Mouse (Mus musculus): ENCODE data around the gene Polr2i. TPM values are rescaled to one million over a fixed set of nuclear protein-coding genes. Genes with fewer than 3 reads are reported as not detected.
"Not testable (repeated sequence)": the region's sequence is repeated elsewhere in the genome, so short reads cannot be mapped to it uniquely, and the experiment has no call there.

The Polr2i gene
- total RNA-seq, 2 experiments from 2014 or later, result 91.6 to 94.0 TPM

- peak in 1 of 2 experiments; percentile 33 for DNase-seq (ENCODE audit: low spot score in 2 of 2)
Measured at GRCm38 (mm10) chr7:30202895-30203690, 28.7 kb upstream of the Polr2i start.

DNA sequence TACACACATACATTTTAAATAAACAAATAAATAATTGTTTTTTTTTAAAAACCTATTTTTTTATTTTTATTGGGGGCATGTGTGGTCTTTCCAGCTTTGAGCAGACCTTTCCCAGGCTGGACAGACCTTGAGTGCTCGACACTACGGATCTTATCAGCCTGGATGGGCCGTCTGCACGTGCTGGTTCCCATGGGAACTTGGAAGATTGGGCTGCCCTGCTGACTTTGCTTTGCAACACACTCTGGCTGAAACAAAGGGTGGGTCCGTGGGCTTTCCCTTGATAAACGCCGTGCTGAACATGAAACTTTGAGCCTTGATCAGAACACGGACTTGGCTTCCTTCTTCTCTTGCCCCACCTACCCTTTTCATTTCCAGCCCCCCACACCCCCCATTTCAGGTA, 27.4 kb upstream of the Polr2i start:
- DNase-seq (ENCODE audit: low spot score in 2 of 2), result no peak

DNA sequence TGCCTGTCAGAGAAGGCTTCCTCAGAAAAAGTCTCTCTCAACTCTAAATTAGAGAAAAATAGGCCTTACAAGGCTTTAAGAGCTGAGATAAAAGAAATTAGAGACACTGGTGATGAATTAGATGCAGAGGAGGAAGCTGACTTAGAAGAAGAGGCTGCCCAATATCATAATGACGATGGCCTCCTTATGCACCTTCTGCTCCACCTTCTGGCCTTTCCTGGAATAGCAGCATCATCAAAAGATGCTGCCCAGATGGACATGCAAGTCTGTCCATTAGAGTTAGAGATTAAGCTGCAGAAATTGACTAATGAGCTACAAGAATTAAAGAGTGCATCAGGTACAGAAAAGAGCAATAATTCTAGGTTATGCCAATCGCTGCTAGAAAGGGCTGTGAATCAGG, 26.4 kb upstream of the Polr2i start:
- DNase-seq (ENCODE audit: low spot score in 2 of 2), result peak in 1 of 2 experiments; percentile 57

- DNase-seq (ENCODE audit: low spot score in 2 of 2), result not testable (repeated sequence)
Measured at GRCm38 (mm10) chr7:30206364-30206763, 25.4 kb upstream of the Polr2i start.

- no peak for DNase-seq (ENCODE audit: low spot score in 2 of 2)
Measured at GRCm38 (mm10) chr7:30211025-30211424, 20.7 kb upstream of the Polr2i start.

- DNase-seq (ENCODE audit: low spot score in 2 of 2), result no peak
Measured at GRCm38 (mm10) chr7:30213881-30214280, 17.9 kb upstream of the Polr2i start.

DNA sequence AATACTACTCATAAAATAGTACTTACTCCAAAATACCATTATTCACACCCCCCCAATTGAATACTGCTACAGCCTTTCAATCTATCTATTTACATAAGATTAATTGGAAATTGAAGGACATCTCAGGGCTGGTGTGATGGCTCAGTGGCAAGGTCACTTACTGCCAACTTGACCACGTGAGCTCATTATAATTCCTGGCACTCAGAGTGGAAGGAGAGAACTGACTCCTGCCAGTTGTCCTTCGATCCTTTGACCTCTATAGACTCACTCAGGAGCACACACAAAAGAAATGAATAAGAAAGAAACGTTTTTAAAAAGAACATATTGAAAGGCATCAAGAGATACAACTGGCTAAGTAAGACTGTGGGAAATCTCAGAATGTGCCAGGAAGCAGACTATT, 15.9 kb upstream of the Polr2i start:
- DNase-seq (ENCODE audit: low spot score in 2 of 2), result no peak

DNA sequence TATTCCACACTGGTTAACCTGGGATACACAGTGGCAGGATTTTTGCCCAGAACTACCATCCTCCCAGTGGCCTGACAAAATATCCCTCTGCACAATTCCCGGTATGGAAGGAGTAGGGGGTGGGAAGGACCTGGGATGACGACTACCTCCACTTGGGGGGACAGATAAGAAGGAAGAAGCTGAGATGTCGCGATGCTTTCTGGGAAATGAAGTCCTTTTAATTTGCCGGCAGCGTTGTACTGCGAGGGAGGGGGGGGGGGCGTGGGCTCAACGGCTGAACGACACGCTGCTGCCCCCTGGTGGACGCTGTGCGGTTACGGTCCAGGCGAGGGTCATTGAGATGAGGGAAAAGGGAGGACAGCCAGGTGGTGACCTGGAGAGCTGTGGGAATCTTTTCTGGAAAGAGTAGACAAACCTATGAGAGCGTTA, 15.0 kb upstream of the Polr2i start:
- DNase-seq (ENCODE audit: low spot score in 2 of 2), result peak; percentile 65 to 74

- no peak for DNase-seq (ENCODE audit: low spot score in 2 of 2)
Measured at GRCm38 (mm10) chr7:30217277-30217676, 14.5 kb upstream of the Polr2i start.

DNA sequence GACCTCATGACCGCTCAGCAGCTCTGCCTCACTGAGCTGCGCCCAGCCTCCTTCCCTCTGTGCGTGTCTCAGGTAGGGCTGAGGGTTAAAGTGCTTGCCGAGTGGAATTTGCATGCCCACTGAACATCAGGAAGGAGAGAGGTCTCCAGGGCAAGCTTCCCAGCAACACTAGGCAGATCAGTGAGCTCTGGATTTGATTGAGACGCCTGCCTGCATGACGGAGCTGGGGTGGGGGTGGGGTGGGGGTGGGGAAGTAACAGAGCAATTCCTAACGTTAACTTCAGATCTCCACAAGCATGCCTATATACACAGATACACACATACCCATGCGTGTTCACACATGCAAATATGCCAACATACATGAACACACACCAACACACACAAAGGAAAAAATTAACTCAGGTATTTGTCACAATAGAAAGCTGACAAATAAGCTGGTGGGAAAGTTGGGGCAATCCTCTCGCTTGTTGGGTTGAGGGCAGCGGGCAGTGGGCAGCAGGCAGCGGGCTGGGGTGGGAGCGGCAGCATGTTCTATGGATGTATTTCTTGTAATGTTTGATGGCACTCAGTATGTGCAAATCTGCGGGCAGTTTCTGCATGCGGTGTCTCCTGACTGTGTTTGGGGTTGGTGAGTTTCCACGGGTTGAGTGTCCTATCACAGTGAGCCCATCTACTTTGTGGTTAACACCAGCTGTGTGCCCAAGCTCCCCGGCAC, 12.3 kb upstream of the Polr2i start:
- DNase-seq (ENCODE audit: low spot score in 2 of 2), result peak in 1 of 2 experiments; percentile 44

GRCm38 (mm10) chr7:30220008-30220356, 11.8 kb upstream of the Polr2i start:
- DNase-seq (ENCODE audit: low spot score in 2 of 2), result no peak

GRCm38 (mm10) chr7:30221433-30221832, 10.3 kb upstream of the Polr2i start:
- DNase-seq (ENCODE audit: low spot score in 2 of 2), result peak in 1 of 2 experiments; percentile 5

- DNase-seq (ENCODE audit: low spot score in 2 of 2), result no peak
Measured at GRCm38 (mm10) chr7:30222205-30222604, 9.5 kb upstream of the Polr2i start.

GRCm38 (mm10) chr7:30224206-30224605, 7.5 kb upstream of the Polr2i start:
- DNase-seq (ENCODE audit: low spot score in 2 of 2), result no peak

DNA sequence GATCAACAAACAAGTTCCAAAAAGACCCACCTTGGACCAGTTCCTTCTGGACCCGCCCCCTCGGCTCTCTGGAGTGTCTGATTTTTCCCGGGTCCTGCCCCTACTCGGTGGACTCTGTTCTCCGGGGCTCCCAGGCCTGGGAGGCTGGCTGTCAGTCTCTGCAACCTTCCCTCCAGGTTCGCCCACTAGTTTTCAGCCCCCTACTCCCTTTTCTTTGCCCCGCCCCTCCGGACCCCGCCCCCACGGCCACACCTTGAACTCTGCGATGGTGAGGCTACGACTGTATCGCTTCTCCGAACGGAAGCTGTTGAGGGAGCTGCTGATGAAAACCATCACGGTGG, 450 bp upstream of the Polr2i start:
- no peak for DNase-seq (ENCODE audit: low spot score in 2 of 2)

DNA sequence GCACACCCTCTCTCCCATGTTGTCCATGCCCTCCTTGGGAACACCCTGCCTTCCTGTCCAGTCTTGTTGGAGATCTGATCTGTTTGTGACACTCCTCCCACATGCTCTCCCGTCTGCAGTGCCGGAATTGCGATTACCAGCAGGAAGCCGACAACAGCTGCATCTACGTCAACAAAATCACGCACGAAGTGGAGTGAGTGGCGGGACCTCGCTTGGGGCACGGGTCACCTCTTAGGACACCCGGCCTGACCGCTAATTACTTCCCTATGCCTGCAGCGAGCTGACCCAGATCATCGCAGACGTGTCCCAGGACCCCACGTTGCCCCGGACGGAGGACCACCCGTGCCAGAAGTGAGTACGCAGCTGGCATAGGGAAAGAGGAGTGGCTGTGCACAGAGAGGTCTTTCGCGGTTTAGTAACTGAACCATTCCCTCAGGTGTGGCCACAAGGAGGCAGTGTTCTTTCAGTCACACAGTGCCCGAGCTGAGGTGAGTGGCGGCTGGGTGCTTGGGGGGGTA, 942 bp downstream of the Polr2i start:
- DNase-seq (ENCODE audit: low spot score in 2 of 2), result peak in 1 of 2 experiments; percentile 70

- peak; percentile 31 to 33 for DNase-seq (ENCODE audit: low spot score in 2 of 2)
Measured at GRCm38 (mm10) chr7:30233387-30233786, 1.6 kb downstream of the Polr2i start.

- DNase-seq (ENCODE audit: low spot score in 2 of 2), result no peak
Measured at GRCm38 (mm10) chr7:30234276-30234858, 2.6 kb downstream of the Polr2i start.

DNA sequence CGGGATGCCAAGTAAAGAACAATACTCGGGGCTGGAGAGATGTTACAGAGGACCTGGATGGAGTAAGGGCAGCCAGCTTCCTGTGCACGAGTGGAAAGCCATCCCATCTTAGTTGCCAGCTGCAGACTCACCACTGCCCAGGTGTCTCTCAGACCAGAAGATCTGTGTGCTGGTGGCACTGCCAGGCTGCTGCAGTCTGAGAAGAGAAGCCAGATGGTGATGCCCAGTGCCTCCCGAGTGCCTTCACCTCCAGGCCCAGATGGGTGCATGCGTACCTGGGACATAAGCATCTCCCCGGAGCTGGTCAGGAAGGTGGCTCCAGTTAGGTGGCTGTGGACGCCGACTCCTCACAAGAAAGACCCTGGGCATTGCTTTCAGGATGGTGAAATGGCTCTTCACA, 3.3 kb downstream of the Polr2i start:
- DNase-seq (ENCODE audit: low spot score in 2 of 2), result no peak

- no peak for DNase-seq (ENCODE audit: low spot score in 2 of 2)
Measured at GRCm38 (mm10) chr7:30235625-30236024, 3.9 kb downstream of the Polr2i start, which contains the start of gene Ovol3. TSS of gene Ovol3 (minus strand) at chr7:30235725.

- not testable (repeated sequence) for DNase-seq (ENCODE audit: low spot score in 2 of 2)
Measured at GRCm38 (mm10) chr7:30237374-30237773, 5.6 kb downstream of the Polr2i start.

Data from gastrocnemius, postnatal 4 days (tissue).